In the genomic region with DNA sequence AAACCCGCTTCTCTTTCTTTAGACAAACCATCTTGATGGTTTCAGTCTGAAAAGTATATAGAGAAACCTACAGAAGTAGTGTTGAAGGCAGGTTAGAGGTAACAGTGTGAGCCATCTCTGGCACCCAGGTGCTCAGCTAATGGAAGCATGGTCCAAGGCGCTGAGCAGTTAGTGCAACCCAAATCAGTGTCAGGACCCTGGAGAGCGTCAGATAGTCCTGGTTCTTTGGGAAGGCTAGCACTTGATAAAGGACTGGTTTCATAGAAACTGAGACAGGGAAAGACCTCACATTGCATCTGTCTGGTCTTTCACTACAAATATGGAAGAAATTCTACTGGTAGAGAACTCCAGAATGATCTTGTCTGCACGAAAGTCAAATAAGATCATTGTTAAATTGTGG, we compare ENCODE assay signal across 16 mouse cellular contexts. TPM values are rescaled to one million over a fixed set of nuclear protein-coding genes. Genes with fewer than 3 reads are reported as not detected.
DNase-seq lines count a peak whose midpoint lies in the region; ATAC-seq and TF ChIP-seq lines count a peak whose summit lies in the region.
"Had no signal": no experiment of that assay in that cellular context is flagged by ENCODE, and none has a peak within 500 bp of the region (broad histone marks: within the 10 kb centered on the region; RNA-seq: fewer than 3 reads in every experiment).

No protein-coding gene starts in this region.

- no peak overlapping the region for H3K9ac ChIP-seq in hindbrain, embryonic 11.5 days (ENCODE audit: low read depth, low read length)
- H3K9ac ChIP-seq in hindbrain, postnatal 0 days (replicated peaks; ENCODE audit: low read length) = no peak overlapping the region
- H3K9ac ChIP-seq: hindbrain, embryonic 12.5 days; liver, embryonic 14.5 days had no signal

- no peaks in the 10 kb centered on the region for H3K9me3 ChIP-seq in hindbrain, embryonic 11.5 days (ENCODE audit: control insufficient read depth, low read length)
- H3K9me3 ChIP-seq in hindbrain, postnatal 0 days (ENCODE audit: low read length) = 0 out of 2 replicates have a peak, but pooled peaks cover 2% of the 10 kb centered on the region

- H3K4me2 ChIP-seq in hindbrain, embryonic 11.5 days (replicated peaks; ENCODE audit: low read depth, low read length) = no peak overlapping the region
- H3K4me2 ChIP-seq in hindbrain, postnatal 0 days (ENCODE audit: low read depth, low read length) = no peak overlapping the region
- H3K4me2 ChIP-seq: hindbrain, embryonic 12.5 days had no signal

- no peak overlapping the region for H3K4me3 ChIP-seq in hindbrain, embryonic 11.5 days (ENCODE audit: low read depth, low read length)
- no peak overlapping the region for H3K4me3 ChIP-seq in hindbrain, postnatal 0 days (ENCODE audit: low read length)
- H3K4me3 ChIP-seq: hindbrain, embryonic 12.5 days; megakaryocyte, embryonic 14.5 days had no signal

- no peak for ATAC-seq in hindbrain, embryonic 11.5 days (ENCODE audit: low FRiP score)
- no peak for ATAC-seq in hindbrain, postnatal 0 days
- ATAC-seq in granulocyte monocyte progenitor cell, adult 5-6 weeks (replicated peaks; ENCODE audit: poor library complexity, severe bottlenecking) = no peak
- ATAC-seq: CD4-positive, CD25-positive, alpha-beta regulatory T cell, adult 4 months had no signal

- whole genome bisulfite sequencing in hindbrain, embryonic 11.5 days = 49% methylated on average over 4 of the region's 4 CpGs
- WGBS in hindbrain, postnatal 0 days = 66% methylated on average over 4 of the region's 4 CpGs

- H3K27me3 ChIP-seq in hindbrain, embryonic 11.5 days (ENCODE audit: control insufficient read depth, insufficient read depth, low read length) = peaks cover 18% of the 10 kb centered on the region
- no peaks in the 10 kb centered on the region for H3K27me3 ChIP-seq in hindbrain, postnatal 0 days (ENCODE audit: insufficient read depth, low read length)
- H3K27me3 ChIP-seq: megakaryocyte, embryonic 14.5 days had no signal

- H3K27ac ChIP-seq in hindbrain, embryonic 11.5 days (ENCODE audit: low read depth, low read length) = no peak overlapping the region
- H3K27ac ChIP-seq in hindbrain, postnatal 0 days = no peak overlapping the region
- H3K27ac ChIP-seq: hindbrain, embryonic 12.5 days; liver, embryonic 14.5 days had no signal

- no peak for TF ChIP-seq CTCF in hindbrain, postnatal 0 days (IDR thresholded peaks at IDR 0.05; ENCODE audit: low read depth)

- no peaks in the 10 kb centered on the region for H3K36me3 ChIP-seq in hindbrain, embryonic 11.5 days (ENCODE audit: control insufficient read depth, insufficient read depth, low read length)
- no peaks in the 10 kb centered on the region for H3K36me3 ChIP-seq in hindbrain, postnatal 0 days (ENCODE audit: insufficient read depth, low read length)
- H3K36me3 ChIP-seq: hindbrain, embryonic 12.5 days had no signal

- no peaks in the 10 kb centered on the region; the same call in 1 of the 2 replicates for H3K4me1 ChIP-seq in hindbrain, embryonic 11.5 days (replicated peaks; ENCODE audit: control insufficient read depth, insufficient read depth, low read length)
- H3K4me1 ChIP-seq in hindbrain, postnatal 0 days (ENCODE audit: insufficient read depth, low read length) = peaks cover 4% of the 10 kb centered on the region; the same call in 1 of the 2 replicates
- H3K4me1 ChIP-seq: megakaryocyte, embryonic 14.5 days had no signal

- peak; percentile 49 for DNase-seq in hindbrain, embryonic 11.5 days (ENCODE audit: low spot score)
- DNase-seq in hindbrain, postnatal 0 days (ENCODE audit: low spot score) = no peak
- peak; percentile 9 for DNase-seq in ovary, postnatal 36 days (ENCODE audit: low spot score)
- no peak for DNase-seq in ovary, postnatal 10 days (ENCODE audit: low spot score)
- peak; percentile 71 for DNase-seq in embryo, embryonic 10.5 days (ENCODE audit: low spot score)
- peak; percentile 47 for DNase-seq in mesoderm, embryonic 11.5 days (ENCODE audit: low read depth, low spot score)
- no peak for DNase-seq in right cerebral cortex, postnatal 25 days
- DNase-seq: cerebellum, adult 9-11 months; heart, adult 11 months; layer of hippocampus, postnatal 36 days; right cerebral cortex, postnatal 14 days had no signal

RNA-seq across cellular contexts. Expression of gene Slc6a11, which starts 56.1 kb away (rescaled TPM):
- polyA plus RNA-seq in hindbrain, embryonic 11.5 days (2014; fragmentation: Nextera tagmentation; extraction: Ambion mirVana) = 0.73 and 0.91 TPM in 2 replicates
- total RNA-seq in hindbrain, postnatal 0 days (2014; rRNA removed) = 292 and 308 TPM in 2 replicates
- 152 and 154 TPM in 2 replicates for polyA plus RNA-seq in hindbrain, postnatal 0 days (2015; fragmentation: Nextera tagmentation; extraction: Ambion mirVana)
- total RNA-seq in granulocyte monocyte progenitor cell, adult 5-6 weeks (2014; fragmentation: Nextera tagmentation) = not detected in 2 replicates
- total RNA-seq in granulocyte monocyte progenitor cell, adult 5-6 weeks (2017) = not detected in 2 replicates
- polyA plus RNA-seq: CD4-positive, CD25-positive, alpha-beta regulatory T cell, adult 4 months had no signal

Comparison
In these comparisons a context has a peak if more than half of its experiments do, and no peak if none do; other contexts are left out.
1. DNase-seq: peak in hindbrain, embryonic 11.5 days (single experiment), ovary, postnatal 36 days (single experiment), embryo, embryonic 10.5 days (single experiment) and mesoderm, embryonic 11.5 days (single experiment); none in hindbrain, postnatal 0 days (single experiment), ovary, postnatal 10 days (single experiment) and right cerebral cortex, postnatal 25 days (single experiment).
2. RNA of gene Slc6a11, which starts 56.1 kb away (total RNA-seq): 292 to 308 TPM in hindbrain, postnatal 0 days; not detected in granulocyte monocyte progenitor cell, adult 5-6 weeks; every median in the first group is over 100 times any median in the second.